Mouse (Mus musculus): ENCODE data around the gene Grk6.

GRCm38 (mm10) chr13:55486916-55487577 is 42.2 kb downstream of the Grk6 start:
- TF ChIP-seq CTCF (IDR thresholded peaks at IDR 0.05; ENCODE audit: low read depth) (no peak), EP300 (IDR thresholded peaks at IDR 0.05; ENCODE audit: low read depth) (no peak)

Measured in liver, embryonic 14.5 days (tissue).